Mouse (Mus musculus): ENCODE data around the gene Snn. TPM values are rescaled to one million over a fixed set of nuclear protein-coding genes. Genes with fewer than 3 reads are reported as not detected.
"Not testable (repeated sequence)": the region's sequence is repeated elsewhere in the genome, so short reads cannot be mapped to it uniquely, and the experiment has no call there.

Gene Snn
- polyA plus RNA-seq (2017; shearing (Covaris generic)), result 1 to 10 TPM in 2 of 3 experiments, under 1 TPM in 1; 0.84 to 1.3 (median 1.1) TPM

DNA sequence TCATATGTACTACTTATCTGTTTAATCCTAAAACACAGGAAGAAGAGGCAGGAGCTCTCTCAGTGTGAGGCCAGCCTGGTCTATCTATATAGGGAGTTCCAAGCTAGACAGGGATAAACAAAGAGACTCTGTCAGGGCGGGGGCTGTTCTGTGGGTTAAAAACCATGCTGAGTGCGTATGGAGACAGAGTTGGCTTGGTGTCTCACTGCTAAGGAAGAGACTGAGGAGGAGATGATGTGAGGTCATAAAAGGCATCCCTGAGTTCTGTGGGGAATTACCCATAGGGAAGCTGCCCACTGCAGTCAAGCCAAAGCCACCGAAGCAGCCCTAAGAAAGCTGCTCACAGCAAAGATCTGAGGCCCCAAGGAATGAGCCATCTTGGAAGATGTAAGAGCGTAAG, at the start of gene Snn:
Gene Snn (plus strand): TSS at position 301 of the 400 bp plus-strand sequence.
- ATAC-seq, result no peak

DNA sequence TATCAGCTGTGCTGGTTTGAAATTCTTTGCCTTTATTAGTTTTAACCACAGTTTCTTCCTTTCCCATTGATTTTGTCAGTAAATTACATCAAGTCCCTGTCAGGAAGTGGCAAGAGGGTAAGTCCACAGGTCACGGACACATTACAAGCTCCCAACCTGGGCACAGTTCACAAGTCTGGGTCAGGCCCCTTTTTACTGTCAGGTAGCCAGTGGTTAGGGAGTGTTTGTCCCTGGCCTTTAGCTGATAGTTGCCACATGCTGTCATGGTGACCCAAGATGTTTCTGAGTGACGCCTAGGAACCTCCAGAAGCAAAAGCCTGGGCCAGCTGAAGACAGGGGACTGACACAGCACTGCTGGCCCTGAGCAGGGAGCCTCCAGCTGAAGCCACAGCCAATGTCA, 49.5 kb upstream of the Snn start:
- ATAC-seq, result no peak

DNA sequence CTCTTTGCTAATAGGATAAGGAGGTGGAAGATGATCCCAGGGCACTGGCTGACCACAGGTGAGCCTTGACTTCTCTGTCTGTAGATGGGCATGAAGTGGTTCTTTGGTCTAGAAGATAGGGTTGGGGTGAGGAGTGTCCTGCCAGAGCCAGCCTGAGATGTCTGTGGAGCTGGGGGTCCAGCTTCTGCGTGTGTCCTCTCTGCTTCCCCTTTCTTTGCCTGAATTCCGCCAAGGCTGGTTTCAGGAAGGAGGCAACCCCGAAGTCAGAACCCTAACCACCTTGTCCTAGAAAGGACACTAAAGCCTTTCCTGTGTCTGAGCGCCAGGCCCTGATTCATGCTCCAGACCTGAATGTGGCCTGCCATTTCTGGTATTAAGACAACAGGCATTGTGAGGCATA, 48.8 kb upstream of the Snn start:
- ATAC-seq, result no peak

DNA sequence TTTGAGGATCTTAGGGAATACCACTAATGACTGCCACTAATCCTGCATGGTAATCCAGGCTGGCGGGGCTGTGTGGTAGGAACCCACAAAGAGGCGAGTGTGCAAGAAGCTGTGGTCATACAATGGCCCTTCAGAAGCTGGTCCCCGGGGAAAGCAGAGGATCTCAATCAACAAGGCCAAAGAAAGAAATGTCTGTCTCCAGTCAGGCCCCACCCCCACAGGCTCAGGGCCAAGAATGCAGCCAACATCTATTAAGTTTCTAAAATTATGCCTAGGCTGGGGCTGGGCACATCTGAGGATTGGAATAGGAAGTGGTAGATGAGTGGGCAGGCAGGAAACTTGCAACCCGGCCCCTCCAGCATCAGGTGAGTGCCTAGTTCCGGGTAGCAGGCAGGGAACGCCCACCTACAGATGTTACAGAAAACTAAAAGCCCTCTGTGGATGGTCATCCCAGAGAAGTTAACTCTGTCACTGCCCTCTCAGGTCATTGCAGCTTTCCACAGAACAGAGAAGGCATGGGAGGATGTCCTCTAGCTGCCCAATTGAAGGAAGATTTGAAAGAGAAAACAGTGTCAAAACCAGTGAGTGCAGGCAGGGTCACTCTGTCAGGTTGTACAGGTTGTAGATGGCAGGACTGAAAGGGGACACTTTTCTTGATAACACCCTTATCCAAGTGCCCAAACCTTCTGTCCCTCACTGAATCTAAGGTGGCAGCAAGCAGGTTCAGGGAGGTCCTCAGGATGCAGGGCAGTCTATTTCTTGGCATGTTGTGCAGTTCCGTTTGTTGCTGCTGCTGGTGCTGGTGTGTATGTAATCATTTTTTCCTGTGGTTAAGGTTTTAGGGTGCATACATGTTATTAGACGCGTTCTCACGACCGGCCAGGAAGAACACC, 47.9 kb upstream of the Snn start:
- peak; percentile 92 for ATAC-seq

DNA sequence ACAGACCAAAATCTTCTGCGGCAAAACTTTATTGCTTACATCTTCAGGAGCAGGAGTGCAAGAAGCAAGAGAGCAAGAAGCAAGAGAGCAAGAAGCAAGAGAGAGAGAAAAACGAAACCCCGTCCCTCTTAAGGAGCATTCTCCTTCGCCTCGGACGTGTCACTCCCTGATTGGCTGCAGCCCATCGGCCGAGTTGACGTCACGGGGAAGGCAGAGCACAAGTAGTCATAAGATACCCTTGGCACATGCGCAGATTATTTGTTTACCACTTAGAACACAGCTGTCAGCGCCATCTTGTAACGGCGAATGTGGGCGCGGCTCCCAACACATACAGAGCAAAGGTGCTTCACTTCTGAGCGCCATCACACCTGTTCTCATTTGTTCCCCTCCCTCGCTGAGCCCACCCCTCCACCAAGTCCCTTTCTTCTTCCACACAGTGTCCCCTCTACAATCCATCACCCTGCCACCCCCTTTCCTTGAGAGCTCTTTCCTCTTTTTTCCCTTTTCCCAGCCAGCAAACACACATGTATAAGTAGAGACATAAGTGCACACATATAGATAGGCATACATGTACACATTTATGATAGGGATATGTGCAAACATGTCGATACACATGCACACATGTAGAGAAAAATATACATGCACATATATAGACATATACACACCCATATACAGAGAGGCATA, 47.1 kb upstream of the Snn start:
- ATAC-seq, result not testable (repeated sequence)

DNA sequence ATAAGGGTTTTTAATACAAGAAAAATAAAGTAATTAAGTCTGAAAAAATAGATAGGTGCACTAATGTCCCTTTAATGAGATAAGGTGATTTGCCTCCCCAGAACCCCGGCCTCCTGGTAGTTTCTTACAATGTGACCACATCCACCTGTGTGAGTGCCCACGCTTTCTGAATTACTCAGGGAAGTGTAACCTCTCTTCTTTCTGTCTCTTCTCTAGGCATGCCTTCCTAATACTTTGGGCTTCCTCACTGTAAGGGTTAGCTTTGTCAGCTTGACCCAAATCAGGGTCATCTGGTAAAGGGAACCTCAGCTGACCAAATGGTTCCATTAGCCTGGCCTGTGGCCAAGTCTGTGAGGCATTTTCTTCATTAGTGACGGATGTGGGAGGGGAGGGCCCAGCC, 46.3 kb upstream of the Snn start:
- peak; percentile 35 for ATAC-seq

DNA sequence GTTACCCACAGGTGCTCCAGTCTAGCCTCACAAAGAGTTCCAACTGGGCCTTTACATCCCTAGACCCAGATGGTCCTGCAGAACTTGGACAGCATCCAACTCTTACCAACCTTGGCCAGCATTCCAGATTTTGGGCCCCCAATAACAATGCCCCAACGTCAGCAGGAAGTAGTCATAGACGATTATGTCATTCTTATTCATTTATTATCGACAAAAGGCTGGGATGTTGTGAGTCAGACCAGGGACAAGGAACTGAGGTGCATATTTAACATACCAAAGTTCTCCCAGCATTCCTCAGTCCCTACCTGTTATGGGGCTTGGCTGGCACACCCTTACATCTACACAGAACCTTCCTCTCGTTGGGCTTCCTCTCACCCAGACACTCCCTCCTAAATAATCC, 44.4 kb upstream of the Snn start:
- ATAC-seq, result no peak

DNA sequence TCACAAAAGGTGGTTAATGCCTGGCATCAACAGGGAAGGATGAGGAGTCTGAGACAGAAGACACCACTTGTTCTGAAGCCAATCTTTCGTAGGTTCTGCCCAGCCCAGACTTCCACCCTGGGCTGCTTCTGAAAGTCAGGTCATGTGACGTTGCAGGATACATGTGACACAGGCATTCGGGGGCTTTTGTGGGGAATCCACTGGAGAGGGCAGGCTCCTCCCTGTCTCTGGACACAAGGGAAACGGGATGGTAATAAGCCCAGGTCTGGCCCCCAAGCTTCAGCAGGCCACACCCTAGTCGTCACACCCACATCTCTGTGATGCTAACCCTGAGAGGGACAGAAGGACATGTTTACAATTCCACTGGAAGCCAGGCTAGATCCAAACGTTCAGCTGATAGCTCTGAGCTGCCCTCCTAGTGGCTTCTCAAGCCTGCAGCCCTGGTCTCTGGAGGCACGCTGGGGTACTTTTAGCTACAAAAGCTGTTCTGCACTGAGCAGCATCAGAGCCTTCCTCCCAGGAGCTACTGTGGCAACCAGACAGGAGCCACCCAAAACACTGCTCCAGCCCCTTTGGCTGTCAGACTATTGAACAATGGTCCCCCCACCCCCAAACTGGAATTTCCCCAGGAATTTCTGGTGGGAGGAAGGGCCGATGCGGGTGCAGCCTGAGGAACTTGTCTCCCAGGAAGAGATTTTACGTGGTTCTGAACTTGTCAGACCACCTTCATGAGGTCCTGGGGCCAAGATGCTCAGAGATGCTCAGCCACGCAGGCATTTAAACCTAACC, 42.7 kb upstream of the Snn start:
- ATAC-seq, result no peak

DNA sequence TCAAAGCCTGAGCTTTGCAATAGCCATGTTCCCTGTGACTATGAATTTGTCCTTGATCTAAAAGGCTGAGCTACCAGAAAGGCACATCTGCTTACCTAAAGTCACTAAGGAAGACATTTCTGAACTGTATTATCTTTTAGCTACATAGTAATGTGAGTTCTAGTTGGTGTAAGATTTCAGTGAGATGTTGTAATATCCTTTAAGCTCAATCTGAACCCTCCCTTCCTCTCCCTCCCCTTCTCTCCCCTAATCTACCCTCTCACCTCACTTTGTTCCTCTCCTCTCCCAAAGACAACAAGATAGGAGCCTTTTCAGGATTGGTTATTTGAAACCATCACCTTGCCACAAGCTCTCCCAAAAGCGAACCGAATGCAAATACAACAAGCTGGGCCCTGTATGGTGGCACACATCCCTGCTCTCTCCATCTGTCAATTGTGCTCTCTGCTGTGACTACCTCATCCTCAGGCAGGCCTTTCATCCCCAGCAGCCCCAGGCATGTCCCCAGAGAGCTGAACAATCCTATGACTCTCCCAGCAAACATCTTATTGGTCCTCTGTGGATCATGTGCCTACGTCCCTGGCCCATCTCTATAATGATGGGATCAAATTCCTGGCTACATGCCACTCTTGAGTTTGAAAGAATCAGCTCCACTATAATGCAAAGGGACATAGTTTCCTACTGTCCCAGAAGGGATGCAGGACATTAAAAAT, 39.2 kb upstream of the Snn start:
- ATAC-seq, result no peak

DNA sequence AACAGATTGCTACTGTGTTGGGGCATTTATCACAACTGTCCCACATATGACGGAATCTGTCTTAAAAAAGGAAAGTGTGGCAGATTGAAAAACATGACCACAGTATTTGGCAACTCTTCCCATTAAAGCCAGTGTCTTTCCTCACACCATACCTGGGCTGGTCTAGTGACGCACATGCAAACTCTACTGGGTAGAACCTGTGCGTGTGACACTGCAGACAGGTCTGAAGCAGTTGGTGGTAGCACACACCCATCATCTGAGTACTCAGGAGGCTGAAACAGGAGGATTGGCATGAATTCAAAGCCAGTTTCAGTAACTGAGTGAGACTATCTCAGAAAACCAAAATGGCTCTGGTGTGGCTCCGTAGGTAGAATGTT, 38.6 kb upstream of the Snn start:
- no peak for ATAC-seq

DNA sequence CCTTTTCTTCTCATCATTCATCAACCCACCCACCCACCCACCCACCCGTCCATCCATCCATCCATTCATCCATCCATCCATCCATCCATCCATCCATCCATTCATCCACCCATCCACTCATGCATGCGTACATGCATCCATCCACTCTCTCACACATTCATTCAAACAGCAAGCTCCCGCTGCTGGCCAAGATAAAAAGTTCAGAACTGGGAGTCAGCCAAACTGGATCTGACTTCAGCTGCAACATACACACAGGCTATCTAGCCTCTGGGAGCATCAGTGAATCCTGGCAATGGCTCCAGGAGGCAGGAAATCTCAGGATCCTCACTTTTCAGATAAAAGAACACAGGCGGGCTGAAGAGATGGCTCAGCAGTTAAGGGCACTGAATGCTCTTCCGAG, 37.1 kb upstream of the Snn start:
- no peak for ATAC-seq

DNA sequence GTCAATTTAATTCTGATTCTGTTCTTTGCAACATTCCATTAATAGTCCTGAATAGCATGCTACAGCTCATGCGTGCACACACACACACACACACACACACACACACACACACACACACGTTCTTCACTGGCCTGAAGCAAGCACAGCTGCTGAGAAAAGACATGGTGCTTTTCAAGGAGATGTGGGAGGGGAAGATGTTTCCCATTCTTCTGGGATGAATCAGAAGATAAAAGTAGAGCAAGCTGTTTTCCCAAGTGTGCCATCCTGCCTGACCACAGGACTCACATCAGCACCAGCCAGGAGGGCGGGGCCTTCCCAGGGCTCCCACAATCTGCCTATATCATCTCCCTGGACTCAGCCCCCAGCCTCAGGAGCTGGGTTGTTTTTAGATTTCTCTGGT, 35.9 kb upstream of the Snn start:
- no peak for ATAC-seq

DNA sequence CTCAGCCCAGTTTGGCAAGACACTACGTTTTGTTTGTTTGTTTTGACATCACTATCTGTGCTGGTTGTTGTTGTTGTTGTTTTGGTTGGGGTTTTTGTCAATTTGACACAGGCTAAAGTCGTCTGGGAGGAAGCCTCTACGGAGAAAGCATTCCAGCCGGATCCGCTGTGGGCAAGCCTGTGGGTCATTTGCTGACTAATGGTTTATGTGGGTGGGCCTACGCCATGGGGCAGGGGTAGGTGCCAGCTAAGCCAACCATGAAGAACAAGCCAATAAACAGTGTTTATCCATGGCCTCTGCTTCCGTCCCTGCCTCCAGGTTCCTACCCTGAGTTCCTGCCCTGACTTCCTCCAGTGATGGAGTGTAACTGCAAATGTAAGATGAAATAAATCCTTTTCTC, 32.5 kb upstream of the Snn start:
- no peak for ATAC-seq

DNA sequence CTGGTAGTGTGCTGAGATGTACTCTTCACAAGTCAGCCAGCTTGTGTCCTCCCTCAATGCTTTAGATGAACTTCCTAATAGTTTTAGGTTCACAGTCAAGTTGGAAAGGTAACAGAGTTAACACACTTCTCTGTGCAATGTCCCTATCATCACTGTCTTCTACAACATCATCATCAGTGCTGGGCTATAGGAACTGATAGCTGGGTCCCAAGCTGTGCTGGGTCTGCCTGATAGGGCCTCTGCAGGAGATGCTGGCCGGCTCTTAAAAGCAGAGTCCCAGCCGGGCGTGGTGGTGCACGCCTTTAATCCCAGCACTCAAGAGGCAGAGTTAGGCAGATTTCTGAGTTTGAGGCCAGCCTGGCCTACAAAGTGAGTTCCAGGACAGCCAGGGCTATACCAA, 29.9 kb upstream of the Snn start:
- no peak for ATAC-seq

DNA sequence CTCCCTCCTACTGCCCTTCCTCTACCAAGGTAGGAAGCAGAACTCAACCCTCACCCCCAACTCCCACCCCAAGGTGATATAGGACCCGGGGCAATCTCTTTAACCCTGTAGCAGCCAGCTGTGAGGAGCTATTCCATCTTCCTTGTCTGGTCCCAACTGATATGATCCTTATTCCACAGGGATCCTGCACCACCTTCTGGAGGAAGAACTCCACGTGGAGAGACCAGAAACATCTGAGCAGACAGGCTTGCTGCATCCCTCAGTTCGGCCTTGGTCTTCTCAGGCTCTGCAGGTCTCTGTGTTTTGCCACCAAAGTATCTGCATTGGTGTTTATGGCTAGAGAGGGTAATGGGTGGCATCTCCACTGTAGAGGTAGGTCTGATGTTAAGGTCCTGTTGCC, 29.4 kb upstream of the Snn start:
- no peak for ATAC-seq

DNA sequence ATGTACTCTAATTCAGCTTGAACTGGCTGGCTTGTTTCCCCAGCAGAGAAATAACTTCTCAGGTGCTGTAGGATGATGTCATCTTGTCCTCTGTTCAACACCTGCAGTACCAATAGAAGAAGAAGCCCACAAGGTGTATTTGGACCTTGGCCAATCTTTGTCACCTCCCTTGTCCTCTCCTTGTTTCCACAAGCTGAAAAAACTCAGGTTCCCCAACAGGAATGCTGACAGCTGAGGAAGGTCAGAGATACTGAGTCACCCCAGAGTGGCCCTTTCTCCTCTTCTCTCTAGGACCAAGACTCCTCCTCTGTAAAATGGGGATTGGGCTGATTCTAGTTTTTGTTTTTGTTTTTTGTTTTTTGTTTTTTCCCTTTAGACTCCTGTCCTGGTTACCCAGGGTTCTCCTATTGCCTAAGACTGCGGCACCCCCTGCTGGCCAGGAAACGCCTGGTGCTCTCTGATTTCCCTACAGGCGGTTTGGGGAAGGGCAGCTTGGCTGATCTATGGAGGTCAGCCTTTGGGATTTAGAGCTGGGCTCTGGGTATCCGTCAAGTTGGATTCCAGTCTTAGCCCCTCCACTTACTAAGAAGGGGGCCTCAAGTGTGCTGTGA, 26.4 kb upstream of the Snn start:
- peak; percentile 97 for ATAC-seq

DNA sequence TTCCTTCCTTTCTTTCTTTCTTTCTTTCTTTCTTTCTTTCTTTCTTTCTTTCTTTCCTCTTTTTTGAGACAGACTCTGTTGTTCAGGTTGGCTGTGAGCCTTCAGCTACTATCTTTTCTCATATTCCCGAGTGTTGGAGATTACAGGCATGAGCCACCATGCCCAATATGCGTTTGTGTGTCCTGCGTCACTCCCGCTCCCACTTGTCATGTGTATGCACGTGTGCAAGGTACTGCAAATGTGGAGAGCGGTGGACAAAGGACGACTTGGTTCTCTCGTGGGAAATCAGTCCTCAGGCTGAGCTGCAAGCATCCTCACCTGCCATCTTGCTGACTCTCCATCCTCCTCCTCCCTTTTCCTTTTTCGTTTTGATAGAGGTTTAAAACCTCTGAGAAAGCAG, 25.5 kb upstream of the Snn start:
- ATAC-seq, result no peak

DNA sequence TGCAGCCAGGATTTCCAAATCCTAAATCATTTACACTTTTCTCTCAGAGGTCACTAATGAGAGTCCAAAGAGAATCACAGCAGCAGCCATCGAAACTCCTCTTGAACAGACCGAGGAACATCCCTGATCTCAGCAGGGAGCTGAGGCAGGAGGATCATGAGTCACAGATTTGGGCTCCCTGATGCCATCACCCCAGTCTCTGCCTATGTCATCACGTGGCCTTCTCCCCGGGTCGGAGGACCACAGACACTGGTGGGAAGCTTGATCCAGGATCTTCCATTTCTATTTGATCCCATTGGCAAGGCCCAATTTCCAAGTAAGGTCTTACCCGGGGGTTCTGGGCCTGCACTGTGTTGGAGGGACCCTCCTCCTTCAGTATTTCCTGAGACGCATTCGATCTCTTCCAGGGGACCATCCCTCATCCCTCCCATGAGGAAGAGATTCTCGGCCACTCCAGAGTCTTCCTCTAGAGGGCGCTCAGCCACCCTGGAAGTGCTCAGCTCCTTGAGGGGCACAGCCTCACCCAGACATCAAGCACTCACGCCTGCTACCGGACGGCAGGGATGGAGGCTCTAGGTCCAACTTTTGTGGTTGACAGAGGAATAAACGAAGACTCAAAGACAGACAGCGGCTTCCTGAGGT, 24.8 kb upstream of the Snn start:
- ATAC-seq, result peak; percentile 59

DNA sequence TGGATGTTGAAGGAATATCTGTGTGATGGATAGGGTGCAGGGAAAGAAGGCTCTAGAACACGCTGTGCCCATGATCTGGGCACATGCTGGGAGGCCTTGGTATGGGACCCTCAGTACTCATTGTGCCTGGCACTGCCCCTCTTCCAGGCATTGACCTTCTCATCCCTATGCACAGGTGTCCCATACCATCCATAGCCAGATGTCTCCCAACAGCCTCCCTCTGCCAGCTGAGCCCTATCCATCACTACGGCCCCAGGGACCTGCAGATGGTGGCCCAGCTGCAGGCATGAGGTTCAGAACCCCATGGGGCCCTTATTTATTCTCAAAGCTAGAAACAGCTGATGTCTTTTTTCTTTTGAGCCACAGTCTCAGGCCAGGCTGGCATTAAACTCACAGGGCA, 20.1 kb upstream of the Snn start:
- ATAC-seq, result no peak

DNA sequence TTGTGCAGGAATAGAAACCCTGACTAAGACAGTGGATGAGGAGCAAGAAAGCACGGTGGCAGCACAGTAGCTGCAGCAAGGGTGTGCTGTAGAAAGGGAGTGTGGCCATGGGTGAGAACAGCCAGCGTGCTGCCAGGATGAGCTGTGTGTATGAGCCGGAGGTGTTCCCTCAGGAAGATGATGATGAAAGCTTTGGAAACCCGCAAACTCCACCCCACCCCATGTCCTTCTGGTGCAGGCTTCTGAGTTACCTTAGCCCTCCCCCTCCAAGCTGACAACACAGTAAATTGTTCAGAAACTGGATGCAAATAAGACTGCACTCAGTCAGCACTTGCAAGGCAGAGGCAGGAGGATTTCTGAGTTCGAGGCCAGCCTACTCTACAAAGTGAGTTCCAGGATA, 17.5 kb upstream of the Snn start:
- ATAC-seq, result no peak

DNA sequence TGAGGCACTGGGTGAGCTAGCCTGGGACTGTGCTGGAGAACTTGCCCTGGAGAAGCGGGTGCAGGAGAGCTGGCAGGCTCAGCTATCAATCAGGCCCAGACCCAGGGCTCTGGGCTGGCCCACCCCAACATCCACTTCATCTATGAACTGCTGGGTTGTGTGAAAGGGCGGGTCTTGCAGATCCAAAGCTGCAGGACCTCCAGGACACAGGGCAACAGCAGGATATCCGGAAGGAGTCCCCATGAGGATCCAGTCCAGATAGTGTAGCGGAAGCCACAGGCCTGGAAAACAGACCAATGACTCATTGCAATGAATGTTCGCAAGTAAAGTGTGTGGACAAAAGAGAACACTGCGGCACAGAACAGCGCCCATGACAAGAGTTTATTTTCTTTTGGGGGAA, 14.3 kb upstream of the Snn start:
- no peak for ATAC-seq

DNA sequence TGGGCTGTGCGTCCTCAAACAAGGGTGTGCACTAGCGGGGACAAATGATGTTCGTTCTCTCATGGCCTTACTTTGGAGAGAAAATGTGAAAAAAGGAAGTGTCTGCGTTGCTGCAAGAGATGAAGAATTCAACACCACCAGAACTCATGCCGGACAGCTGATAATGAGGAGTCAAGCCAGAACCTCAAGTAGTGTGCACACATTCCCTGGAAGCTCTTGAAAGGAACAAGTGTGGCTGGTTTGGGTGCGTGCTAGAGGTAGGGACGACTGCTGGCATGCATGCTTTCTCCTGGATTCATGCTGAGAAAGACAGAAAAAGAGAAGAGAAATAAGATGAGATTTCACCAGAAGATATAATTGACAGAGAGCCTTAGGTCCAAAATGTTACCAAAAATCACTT, 13.6 kb upstream of the Snn start:
- no peak for ATAC-seq

All from inflammation-experienced regulatory T-cells, adult 6 months (primary cell).